Mouse (Mus musculus) heart, postnatal 0 days (tissue): ENCODE results near the gene Lamb3.

ENCODE experiments used
- CTCF ChIP-seq: IDR thresholded peaks from 2 replicates; pipeline ENCODE4 v1.5.1; 2016; ENCODE audit warnings: antibody characterized with exemption, control low read depth, low read depth
- EP300 ChIP-seq: IDR thresholded peaks from 2 replicates; pipeline ENCODE4 v1.6.1; 2016; ENCODE audit warnings: antibody characterized with exemption, low read depth

DNA sequence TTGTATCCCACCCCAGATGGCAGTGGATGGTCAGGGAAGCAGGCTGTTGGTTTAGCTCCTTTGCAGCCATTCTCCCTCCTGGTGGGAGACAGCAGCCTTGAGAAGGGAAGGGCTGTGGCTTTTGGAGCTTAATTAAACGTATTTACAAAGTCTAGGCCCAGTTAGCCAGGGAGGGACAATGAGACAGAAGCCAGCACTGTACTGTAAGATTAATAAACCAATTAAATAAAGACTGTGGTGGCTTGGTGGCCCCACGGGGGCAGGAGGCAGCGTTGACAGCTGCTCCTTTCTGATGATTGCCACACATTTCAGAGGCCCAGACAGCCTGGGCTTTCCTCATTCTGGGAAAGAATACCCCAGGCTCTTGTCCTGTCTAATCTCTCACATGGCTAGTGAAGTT is 182.0 kb downstream of the Lamb3 start:
- TF ChIP-seq CTCF, result no peak
- TF ChIP-seq EP300, result no peak
